ENCODE assay signal across 13 mouse cellular contexts in the genomic region with DNA sequence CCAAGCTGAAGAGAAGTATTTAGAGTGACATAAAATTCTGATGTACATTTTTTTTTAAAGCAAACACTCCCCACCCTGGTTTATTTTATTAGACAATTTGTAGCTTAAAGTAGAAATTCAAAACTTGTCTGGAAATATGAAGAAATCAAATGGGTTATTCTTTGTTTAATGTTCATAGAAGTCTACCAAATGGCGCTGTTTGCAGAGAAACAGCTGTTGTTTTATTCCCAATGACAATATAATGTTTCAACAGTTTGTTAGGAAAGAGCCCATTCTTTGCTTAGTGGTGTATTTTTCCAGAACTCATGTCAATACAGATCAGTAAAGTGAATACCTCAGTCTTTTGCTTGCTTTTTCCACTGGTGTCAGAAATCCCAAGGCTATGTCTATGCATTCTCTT.
"Had no signal": no experiment of that assay in that cellular context is flagged by ENCODE, and none has a peak within 500 bp of the region (broad histone marks: within the 10 kb centered on the region; RNA-seq: fewer than 3 reads in every experiment).

No protein-coding gene starts in this region.

- H3K36me3 ChIP-seq: liver, embryonic 13.5 days; midbrain, embryonic 13.5 days had no signal

- H3K4me2 ChIP-seq: liver, embryonic 13.5 days; midbrain, embryonic 13.5 days had no signal

- DNase-seq: kidney, adult 8-10 months; kidney, postnatal 36 days; liver; liver, embryonic 13.5 days; liver, postnatal 0 days; right cerebral cortex, postnatal 14 days; thymus, postnatal 36 days had no signal

- H3K4me1 ChIP-seq: liver, embryonic 13.5 days; midbrain, embryonic 13.5 days had no signal

- ATAC-seq: hindbrain, embryonic 16.5 days; inflammation-experienced regulatory T-cells, adult 6 months; intestine, postnatal 0 days; liver, postnatal 0 days; midbrain, embryonic 13.5 days had no signal

- H3K27ac ChIP-seq: kidney, postnatal 0 days; layer of hippocampus, adult 2 months; liver, embryonic 13.5 days; midbrain, embryonic 13.5 days had no signal

- H3K4me3 ChIP-seq: layer of hippocampus, adult 2 months; liver, embryonic 13.5 days; midbrain, embryonic 13.5 days had no signal

- H3K27me3 ChIP-seq: liver, embryonic 13.5 days; midbrain, embryonic 13.5 days had no signal

- H3K9ac ChIP-seq: liver, embryonic 13.5 days; liver, postnatal 0 days; midbrain, embryonic 13.5 days had no signal

- H3K9me3 ChIP-seq: liver, embryonic 13.5 days; midbrain, embryonic 13.5 days had no signal
